29 mouse cellular contexts compared by ENCODE assay signal in genomic region chr14:46807927-46808326, GRCm38 (mm10). TPM values are rescaled to one million over a fixed set of nuclear protein-coding genes. Genes with fewer than 3 reads are reported as not detected.
DNase-seq lines count a peak whose midpoint lies in the region; ATAC-seq and TF ChIP-seq lines count a peak whose summit lies in the region.
"Had no signal": no experiment of that assay in that cellular context is flagged by ENCODE, and none has a peak within 500 bp of the region (broad histone marks: within the 10 kb centered on the region; RNA-seq: fewer than 3 reads in every experiment).

No protein-coding gene starts in this region.

- no peak for TF ChIP-seq POLR2A in CH12.LX (IDR thresholded peaks at IDR 0.05; ENCODE audit: low read depth, low read length)

- H3K4me2 ChIP-seq in CH12.LX (ENCODE audit: insufficient read depth, low read depth, poor library complexity, severe bottlenecking), result no peak overlapping the region
- H3K4me2 ChIP-seq: forebrain, embryonic 13.5 days; heart, embryonic 15.5 days; hindbrain, embryonic 13.5 days; liver, embryonic 12.5 days; midbrain, embryonic 11.5 days; neural tube, embryonic 13.5 days had no signal

- no peak for TF ChIP-seq CTCF in CH12.LX (conservative IDR thresholded peaks at IDR 0.05 in 1 of 2, IDR thresholded peaks at IDR 0.05 in 1 of 2; ENCODE audit: low read depth in 2 of 2, low read length in 2 of 2)

- intact Hi-C loops in left cerebral cortex, postnatal 14 days (cut with DNase I), result no loop called here

- H3K36me3 ChIP-seq in CH12.LX (replicated peaks in 1 of 2; ENCODE audit: control insufficient read depth in 1 of 2, insufficient read depth in 1 of 2, low read length in 1 of 2), result peaks cover 19 to 61% of the 10 kb centered on the region in 2 experiments

- H3K27ac ChIP-seq in CH12.LX (ENCODE audit: insufficient read depth, low read depth), result no peak overlapping the region
- H3K27ac ChIP-seq: forebrain, embryonic 13.5 days; heart, embryonic 10.5 days; heart, embryonic 15.5 days; hindbrain, embryonic 13.5 days; liver, embryonic 12.5 days; neural tube, embryonic 13.5 days had no signal

- peak; percentile 92 for TF ChIP-seq EP300 in CH12.LX (IDR thresholded peaks at IDR 0.05; ENCODE audit: low read length)

- no peaks in the 10 kb centered on the region for H3K9me3 ChIP-seq in CH12.LX (replicated peaks; ENCODE audit: low read length)
- H3K9me3 ChIP-seq: forebrain, embryonic 13.5 days; G1E; heart, embryonic 10.5 days; heart, embryonic 15.5 days; hindbrain, embryonic 13.5 days; liver, embryonic 12.5 days; neural tube, embryonic 13.5 days had no signal

- in situ Hi-C loops in CH12.LX (cut with MboI; ENCODE audit: low pct_ligation_motif_present, low pct_unique_long_range_greater_than_20kb, low sequenced_read_pairs), result no loop called here

- TF ChIP-seq RAD21 in CH12.LX (IDR thresholded peaks at IDR 0.05; ENCODE audit: low read depth, low read length), result no peak

- no peak overlapping the region for H3K4me3 ChIP-seq in CH12.LX (replicated peaks in 1 of 3; ENCODE audit: low read depth in 2 of 3, low read length in 2 of 3, poor library complexity in 1 of 3)
- H3K4me3 ChIP-seq: forebrain, embryonic 13.5 days; heart, embryonic 10.5 days; heart, embryonic 15.5 days; hindbrain, embryonic 13.5 days; liver, embryonic 12.5 days; neural tube, embryonic 13.5 days had no signal

- H3K9ac ChIP-seq in CH12.LX (ENCODE audit: insufficient read depth, low read depth), result no peak overlapping the region
- H3K9ac ChIP-seq: forebrain, embryonic 13.5 days; heart, embryonic 15.5 days; hindbrain, embryonic 13.5 days; liver, embryonic 12.5 days; liver, postnatal 0 days; neural tube, embryonic 13.5 days had no signal

- peaks cover 6 to 41% of the 10 kb centered on the region in 2 experiments; a peak in 3 of 4 replicates for H3K4me1 ChIP-seq in CH12.LX (ENCODE audit: control insufficient read depth in 1 of 2, insufficient read depth in 2 of 2)
- H3K4me1 ChIP-seq: forebrain, embryonic 13.5 days; heart, embryonic 10.5 days; heart, embryonic 15.5 days; hindbrain, embryonic 13.5 days; liver, embryonic 12.5 days; neural tube, embryonic 13.5 days had no signal

- no peaks in the 10 kb centered on the region for H3K79me2 ChIP-seq in CH12.LX (replicated peaks; ENCODE audit: control insufficient read depth, extremely low read depth, insufficient read depth, poor library complexity, severe bottlenecking)

- H3K27me3 ChIP-seq in CH12.LX (replicated peaks), result no peaks in the 10 kb centered on the region
- H3K27me3 ChIP-seq: forebrain, embryonic 13.5 days; heart, embryonic 15.5 days; hindbrain, embryonic 13.5 days; liver, embryonic 12.5 days; neural tube, embryonic 13.5 days; Patski had no signal

- dilution Hi-C loops in CH12.LX (cut with MboI; ENCODE audit: extremely low pct_ligation_motif_present, extremely low pct_unique_long_range_greater_than_20kb, low sequenced_read_pairs), result no loop called here

- ATAC-seq in hematopoietic stem cell, adult 5-6 weeks (replicated peaks in 1 of 2; ENCODE audit: insufficient read depth in 1 of 2, low FRiP score in 2 of 2, low TSS enrichment in 1 of 2, low read depth in 1 of 2, poor library complexity in 2 of 2, severe bottlenecking in 2 of 2), result peak; percentile 70 to 82; a peak in 3 of 4 replicates
- ATAC-seq in neutrophil, adult 5-6 weeks (ENCODE audit: extremely low read depth, insufficient number of reproducible peaks, low FRiP score, poor library complexity, severe bottlenecking), result peak; percentile 48
- ATAC-seq: forebrain, embryonic 13.5 days; liver, embryonic 12.5 days; liver, postnatal 0 days; lung, postnatal 0 days; Patski had no signal

- DNase-seq in A20 (ENCODE audit: low read depth, low spot score) (peak; percentile 73), CH12.LX (ENCODE audit: extremely low read depth) (peak; percentile 68)
- DNase-seq in left cerebral cortex, postnatal 14 days (ENCODE audit: low spot score in 2 of 2), result no peak
- no peak for DNase-seq in thymus, postnatal 14 days
- DNase-seq in cerebellum, adult 9-11 months, result no peak
- DNase-seq: adrenal gland, postnatal 14 days; cerebellum, adult 11-12 months; cerebellum, postnatal 10 days; gastrocnemius, postnatal 10 days; heart, postnatal 36 days; kidney, adult 11 months; kidney, postnatal 25 days; liver, postnatal 0 days; right cerebral cortex, postnatal 25 days; thymus, adult 2 months; thymus, postnatal 4 days had no signal

TF ChIP-seq in CH12.LX, 34 proteins besides CTCF, POLR2A, EP300 and RAD21:
- peak; percentile 92 for TF ChIP-seq MAX (IDR thresholded peaks at IDR 0.05; ENCODE audit: low read length)
- 0 out of 2 replicates have a peak, but pooled peaks have one; percentile 32 for TF ChIP-seq ETS1 (conservative IDR thresholded peaks at IDR 0.05; ENCODE audit: low read depth, low read length)
- TF ChIP-seq USF1 (IDR thresholded peaks at IDR 0.05; ENCODE audit: low read depth, low read length), result peak; percentile 49
- peak; percentile 78 for TF ChIP-seq MEF2A (IDR thresholded peaks at IDR 0.05; ENCODE audit: borderline replicate concordance, low read depth, low read length)
- peak; percentile 77 for TF ChIP-seq ZNF384 (IDR thresholded peaks at IDR 0.05; ENCODE audit: low read depth, low read length)
- TF ChIP-seq USF2 (conservative IDR thresholded peaks at IDR 0.05; ENCODE audit: low read depth, low read length), result peak; percentile 37
- peak; percentile 98 for TF ChIP-seq MYC (IDR thresholded peaks at IDR 0.05; ENCODE audit: low read depth, low read length)
- TF ChIP-seq KAT2A (IDR thresholded peaks at IDR 0.05; ENCODE audit: insufficient replicate concordance, low read length), result no peak
- no peak for TF ChIP-seq CHD1 (IDR thresholded peaks at IDR 0.05; ENCODE audit: low read depth, low read length)
- 0 out of 2 replicates have a peak, but pooled peaks have one; percentile 7 for TF ChIP-seq JUN (IDR thresholded peaks at IDR 0.05; ENCODE audit: insufficient read depth, low read depth, low read length)
- 0 out of 2 replicates have a peak, but pooled peaks have one; percentile 41 for TF ChIP-seq RCOR1 (conservative IDR thresholded peaks at IDR 0.05; ENCODE audit: low read depth, low read length)
- TF ChIP-seq SMC3 (IDR thresholded peaks at IDR 0.05; ENCODE audit: low read depth, low read length), result no peak
- peak; percentile 93 for TF ChIP-seq IRF4 (IDR thresholded peaks at IDR 0.05; ENCODE audit: low read depth, low read length)
- peak; percentile 91 for TF ChIP-seq SIN3A (IDR thresholded peaks at IDR 0.05; ENCODE audit: low read length)
- no peak for TF ChIP-seq E2F4 (IDR thresholded peaks at IDR 0.05; ENCODE audit: insufficient replicate concordance, low read depth, low read length)
- peak; percentile 70 for TF ChIP-seq BHLHE40 (IDR thresholded peaks at IDR 0.05; ENCODE audit: low read depth, low read length)
- TF ChIP-seq MXI1 (IDR thresholded peaks at IDR 0.05; ENCODE audit: low read depth, low read length), result peak; percentile 93
- 0 out of 2 replicates have a peak, but pooled peaks have one; percentile 36 for TF ChIP-seq MAFK (IDR thresholded peaks at IDR 0.05; ENCODE audit: insufficient replicate concordance, low read length)

RNA-seq across cellular contexts. Expression of gene Gmfb, which starts 14.1 kb away (rescaled TPM):
- total RNA-seq in CH12.LX (2012; rRNA removed), result 27.2 and 33.8 TPM in 2 replicates
- 97.6 and 110 TPM in 2 replicates for total RNA-seq in CH12.LX (2014; rRNA removed)
- 60.4 and 70.1 TPM in 2 replicates for polyA plus RNA-seq in CH12.LX (2012; ENCODE audit: insufficient read length, low read depth)
- total RNA-seq in hematopoietic stem cell, adult 5-6 weeks (2017), result 91.8 and 104 TPM in 2 replicates
- total RNA-seq in neutrophil, adult 5-6 weeks (2017), result 117 and 122 TPM in 2 replicates
- 100 to 1,000 TPM; 159 to 160 TPM for total RNA-seq in left cerebral cortex, postnatal 14 days (2021)

RNA-seq across cellular contexts. Expression of gene Cnih1, which starts 19.7 kb away (rescaled TPM):
- total RNA-seq in CH12.LX (2012; rRNA removed), result 68.9 and 69.2 TPM in 2 replicates
- 190 and 191 TPM in 2 replicates for total RNA-seq in CH12.LX (2014; rRNA removed)
- 125 and 185 TPM in 2 replicates for polyA plus RNA-seq in CH12.LX (2012; ENCODE audit: insufficient read length, low read depth)
- total RNA-seq in hematopoietic stem cell, adult 5-6 weeks (2017), result 42.3 and 55.0 TPM in 2 replicates
- 18.7 TPM in 2 replicates for total RNA-seq in neutrophil, adult 5-6 weeks (2017)
- 10 to 100 TPM; 81.3 to 84.4 TPM for total RNA-seq in left cerebral cortex, postnatal 14 days (2021)

RNA-seq across cellular contexts. Expression of gene Cgrrf1, which starts 24.0 kb away (rescaled TPM):
- total RNA-seq in CH12.LX (2012; rRNA removed) (9.6 and 10.7 TPM in 2 replicates), CH12.LX (2014; rRNA removed) (17.1 and 19.1 TPM in 2 replicates)
- polyA plus RNA-seq in CH12.LX (2012; ENCODE audit: insufficient read length, low read depth), result 9.4 and 13.1 TPM in 2 replicates
- total RNA-seq in hematopoietic stem cell, adult 5-6 weeks (2017), result 15.0 and 17.0 TPM in 2 replicates
- total RNA-seq in neutrophil, adult 5-6 weeks (2017), result 11.6 and 15.8 TPM in 2 replicates
- total RNA-seq in left cerebral cortex, postnatal 14 days (2021), result 10 to 100 TPM; 22.4 to 24.2 TPM

RNA-seq across cellular contexts. Expression of gene Cdkn3, which starts 47.6 kb away (rescaled TPM):
- total RNA-seq in CH12.LX (2012; rRNA removed) (16.0 and 19.6 TPM in 2 replicates), CH12.LX (2014; rRNA removed) (22.8 and 24.3 TPM in 2 replicates)
- 27.8 and 35.5 TPM in 2 replicates for polyA plus RNA-seq in CH12.LX (2012; ENCODE audit: insufficient read length, low read depth)
- total RNA-seq in hematopoietic stem cell, adult 5-6 weeks (2017), result 27.3 and 33.1 TPM in 2 replicates
- total RNA-seq in neutrophil, adult 5-6 weeks (2017), result 2.1 and 4.3 TPM in 2 replicates
- total RNA-seq in left cerebral cortex, postnatal 14 days (2021), result 1 to 10 TPM; 1.5 to 1.8 TPM
- total RNA-seq: layer of hippocampus, adult 18-20 months had no signal

Comparison
In these comparisons a context has a peak if more than half of its experiments do, and no peak if none do; other contexts are left out.
1. DNase-seq: peak in A20 (single experiment) and CH12.LX (single experiment); none in left cerebral cortex, postnatal 14 days (0 of 2), thymus, postnatal 14 days (single experiment) and cerebellum, adult 9-11 months (single experiment).